Mouse (Mus musculus): ENCODE data around the gene St6gal1.
"Not testable (repeated sequence)": the region's sequence is repeated elsewhere in the genome, so short reads cannot be mapped to it uniquely, and the experiment has no call there.

Gene St6gal1

DNA sequence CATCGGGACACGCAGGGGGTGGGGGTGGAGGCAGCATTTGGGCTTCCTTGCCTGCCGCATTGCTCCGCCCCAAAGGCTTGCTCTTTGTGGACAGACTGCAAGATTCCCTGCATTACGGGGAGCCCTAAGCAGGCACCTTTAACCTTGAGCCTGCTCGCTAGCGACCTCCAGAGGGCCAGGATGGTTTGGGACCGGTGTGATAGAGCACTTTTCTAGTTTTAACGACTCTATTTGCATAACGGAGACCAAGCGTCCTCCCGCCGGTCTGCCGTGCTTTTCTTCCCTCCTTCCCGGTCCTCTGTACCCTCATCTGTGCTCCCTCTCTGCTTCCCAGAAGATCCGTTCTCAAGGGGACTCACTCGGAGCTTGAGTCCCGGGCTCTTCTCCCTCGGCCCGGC is at the start of gene St6gal1:
TSS of gene St6gal1 (plus strand) at position 70 of the 398 bp plus-strand sequence.
- peak; percentile 42 to 65 for DNase-seq (ENCODE audit: low spot score in 2 of 2)

DNA sequence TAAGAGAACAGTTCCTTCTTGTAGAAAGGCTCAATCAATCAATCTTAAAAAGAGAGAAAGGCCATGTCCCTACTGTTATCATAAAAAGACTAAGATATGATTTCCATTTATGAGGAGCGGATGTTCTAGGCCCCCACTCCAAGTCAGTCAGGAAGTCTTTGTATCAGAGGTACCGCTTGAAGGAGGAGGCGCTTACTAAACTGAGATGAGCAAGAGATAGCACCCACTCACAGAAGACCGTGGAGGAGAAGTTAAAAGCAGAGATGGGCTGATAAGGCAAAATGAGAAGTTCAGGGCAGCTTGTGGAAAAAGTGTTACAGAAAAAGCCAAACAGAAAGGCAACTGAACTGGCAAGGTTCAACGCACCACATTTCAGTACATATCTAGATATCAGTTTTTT is 49.7 kb upstream of the St6gal1 start:
- DNase-seq (ENCODE audit: low spot score in 2 of 2) = no peak

GRCm38 (mm10) chr16:23175956-23176355 is 48.6 kb upstream of the St6gal1 start:
- no peak for DNase-seq (ENCODE audit: low spot score in 2 of 2)

- no peak for DNase-seq (ENCODE audit: low spot score in 2 of 2)
These were observed 46.7 kb upstream of the St6gal1 start for GRCm38 (mm10) chr16:23177856-23178255.

- DNase-seq (ENCODE audit: low spot score in 2 of 2) = no peak
These were observed 45.7 kb upstream of the St6gal1 start for GRCm38 (mm10) chr16:23178796-23179195.

- DNase-seq (ENCODE audit: low spot score in 2 of 2) = not testable (repeated sequence)
These were observed 45.1 kb upstream of the St6gal1 start for GRCm38 (mm10) chr16:23179436-23179835.

DNA sequence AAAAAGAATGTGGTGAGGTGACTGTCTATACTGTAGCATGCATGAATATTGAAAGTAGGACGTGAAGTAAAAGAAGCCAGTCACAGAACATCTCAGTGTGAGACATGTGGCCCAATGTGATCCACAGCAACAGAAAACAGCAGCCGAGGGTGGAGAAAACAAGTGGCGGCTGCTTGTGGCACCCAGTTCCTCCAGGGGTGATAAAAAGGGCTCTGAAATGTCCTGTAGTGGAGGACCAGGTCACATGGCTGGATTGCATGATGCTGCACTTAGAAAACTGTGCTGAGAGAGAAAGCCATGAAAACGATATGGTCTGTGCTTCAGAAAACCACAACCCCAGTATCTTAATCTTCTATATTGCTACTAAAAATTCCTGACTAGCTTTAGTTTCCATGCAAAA is 43.5 kb upstream of the St6gal1 start:
- no peak for DNase-seq (ENCODE audit: low spot score in 2 of 2)

- DNase-seq (ENCODE audit: low spot score in 2 of 2) = no peak
These were observed 43.1 kb upstream of the St6gal1 start for GRCm38 (mm10) chr16:23181487-23181886.

GRCm38 (mm10) chr16:23181942-23182597 is 42.5 kb upstream of the St6gal1 start:
- no peak for DNase-seq (ENCODE audit: low spot score in 2 of 2)

DNA sequence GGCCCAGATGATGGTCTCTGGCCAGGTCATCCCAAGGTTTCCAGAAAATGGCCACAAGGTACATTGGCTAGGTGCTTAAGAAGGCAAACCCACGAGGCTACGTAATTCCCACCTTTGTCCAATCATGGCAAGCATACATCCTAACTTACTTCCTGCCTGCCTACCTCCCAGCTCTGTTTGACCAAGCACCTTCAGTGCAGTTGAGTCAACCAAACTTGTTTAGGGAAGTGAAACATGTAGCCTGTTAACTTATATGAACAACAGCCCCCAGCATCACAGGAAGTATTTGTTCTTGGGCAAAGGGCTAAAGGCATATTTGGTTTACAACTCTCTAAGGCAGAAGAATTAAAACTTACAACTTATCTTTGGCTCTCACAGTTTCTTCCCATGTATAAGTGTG is 38.7 kb upstream of the St6gal1 start:
- DNase-seq (ENCODE audit: low spot score in 2 of 2) = no peak

- no peak for DNase-seq (ENCODE audit: low spot score in 2 of 2)
These were observed 38.1 kb upstream of the St6gal1 start for GRCm38 (mm10) chr16:23186418-23186817.

DNA sequence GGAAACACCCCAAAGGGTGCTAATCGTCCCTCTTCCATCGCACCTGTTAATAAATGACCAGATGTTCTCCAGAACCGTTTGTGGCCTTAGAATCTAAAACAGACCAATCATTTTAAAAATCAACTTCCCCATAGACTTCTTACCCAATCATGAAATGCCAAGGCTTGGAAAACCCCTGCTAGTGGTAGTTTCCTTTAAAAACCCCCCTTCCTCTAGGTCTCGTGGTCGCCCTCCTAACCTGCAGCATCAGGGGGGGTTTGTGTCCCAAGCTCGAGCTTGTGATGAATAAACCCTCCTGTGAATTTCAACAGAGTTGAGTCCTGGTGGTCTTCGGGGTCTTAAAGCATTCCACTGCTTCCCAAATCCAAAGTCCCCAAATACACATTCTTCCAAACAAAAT is 36.6 kb upstream of the St6gal1 start:
- no peak for DNase-seq (ENCODE audit: low spot score in 2 of 2)

- DNase-seq (ENCODE audit: low spot score in 2 of 2) = no peak
These were observed 34.9 kb upstream of the St6gal1 start for GRCm38 (mm10) chr16:23189612-23190011.

DNA sequence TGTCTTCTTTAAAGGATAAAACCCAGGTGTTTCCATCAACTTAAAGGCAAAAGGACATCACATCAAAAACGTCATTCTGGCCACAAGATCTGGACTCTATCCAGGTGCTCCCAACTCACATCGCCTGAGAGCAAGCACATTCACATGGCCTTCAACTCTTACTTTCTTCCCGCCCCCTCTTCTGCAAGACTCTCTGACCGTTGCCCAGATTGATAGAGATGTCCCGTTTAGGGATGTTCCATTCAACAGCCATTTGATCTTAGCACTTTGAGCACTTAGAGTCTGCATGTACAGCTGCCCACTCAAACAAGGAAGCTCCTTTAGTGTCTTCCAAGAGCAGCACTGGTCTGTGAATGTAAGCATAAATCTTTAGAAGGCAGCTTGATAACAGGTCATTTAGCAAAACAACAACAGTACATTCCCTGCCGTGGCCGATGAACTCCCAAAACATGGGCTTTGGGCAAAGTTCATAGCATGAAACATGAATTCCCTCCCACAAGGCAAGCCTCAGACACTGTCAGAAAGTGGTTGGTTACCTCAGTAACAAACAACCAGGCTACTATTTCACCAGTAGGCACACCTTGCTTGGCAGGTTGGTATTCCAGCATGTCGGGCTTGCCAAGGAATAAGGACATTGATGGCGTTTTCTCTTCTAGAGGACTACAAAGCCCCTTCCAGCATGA is 32.8 kb upstream of the St6gal1 start:
- DNase-seq (ENCODE audit: low spot score in 2 of 2) = no peak

DNA sequence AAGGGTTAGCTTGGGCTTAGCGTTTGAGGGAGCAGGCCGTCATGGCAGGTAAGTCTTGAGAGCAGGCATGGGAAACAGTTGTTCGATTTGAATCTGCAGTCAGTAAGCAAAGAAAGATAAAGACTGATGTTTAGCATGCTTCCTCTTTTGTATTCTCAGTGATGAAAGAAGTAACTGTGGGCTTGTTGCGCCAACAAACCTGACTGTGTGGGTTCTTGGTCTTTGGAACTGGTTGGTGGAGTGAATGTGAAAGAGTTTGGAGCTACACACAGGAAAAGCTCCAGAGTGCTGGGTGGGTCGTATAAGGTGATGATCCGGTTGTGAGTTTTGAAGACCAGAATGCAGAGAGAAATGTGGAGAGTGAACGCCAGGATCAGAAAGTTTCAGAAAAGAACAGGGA is 28.9 kb upstream of the St6gal1 start:
- no peak for DNase-seq (ENCODE audit: low spot score in 2 of 2)

GRCm38 (mm10) chr16:23196296-23196695 is 28.2 kb upstream of the St6gal1 start:
- no peak for DNase-seq (ENCODE audit: low spot score in 2 of 2)

DNA sequence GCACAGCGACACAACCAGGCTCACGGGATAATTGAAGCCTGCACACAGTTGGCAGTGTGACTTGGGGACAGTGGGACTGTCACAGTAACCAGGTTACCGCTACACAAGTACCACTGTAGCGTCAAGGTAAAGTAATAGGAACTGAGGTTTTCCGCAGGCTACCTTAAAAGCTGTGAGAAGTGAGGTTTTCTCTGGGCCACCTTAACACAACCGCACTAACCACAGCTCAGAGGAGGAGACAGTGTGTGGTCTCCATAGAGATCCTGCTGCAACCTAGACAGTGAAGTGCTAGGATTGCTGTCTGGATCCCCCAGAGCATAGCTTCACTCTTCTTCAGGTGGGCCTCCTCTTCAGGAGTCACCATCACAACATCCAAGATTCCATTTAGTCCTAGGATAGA is 27.7 kb upstream of the St6gal1 start:
- no peak for DNase-seq (ENCODE audit: low spot score in 2 of 2)

DNA sequence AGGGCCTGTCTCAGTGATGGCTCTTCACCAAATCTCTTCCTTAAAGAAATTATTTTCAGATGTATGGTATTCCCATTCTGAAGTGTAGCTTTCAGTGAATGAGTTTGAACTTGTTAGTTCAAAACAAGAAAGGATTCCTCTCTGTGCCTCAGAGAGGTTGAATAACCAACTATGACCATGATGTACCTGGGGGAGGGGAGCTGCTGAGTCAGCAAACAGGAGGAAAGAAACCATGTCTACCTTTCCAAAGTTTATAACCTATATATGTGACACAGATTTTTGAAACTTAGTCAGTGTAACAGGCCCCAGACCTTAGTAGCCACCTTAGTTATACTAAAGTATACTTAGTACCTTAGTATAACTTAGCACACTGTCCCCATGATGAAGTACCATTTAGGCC is 23.0 kb upstream of the St6gal1 start:
- DNase-seq (ENCODE audit: low spot score in 2 of 2) = no peak

GRCm38 (mm10) chr16:23214314-23214713 is 10.2 kb upstream of the St6gal1 start:
- DNase-seq (ENCODE audit: low spot score in 2 of 2) = no peak

DNA sequence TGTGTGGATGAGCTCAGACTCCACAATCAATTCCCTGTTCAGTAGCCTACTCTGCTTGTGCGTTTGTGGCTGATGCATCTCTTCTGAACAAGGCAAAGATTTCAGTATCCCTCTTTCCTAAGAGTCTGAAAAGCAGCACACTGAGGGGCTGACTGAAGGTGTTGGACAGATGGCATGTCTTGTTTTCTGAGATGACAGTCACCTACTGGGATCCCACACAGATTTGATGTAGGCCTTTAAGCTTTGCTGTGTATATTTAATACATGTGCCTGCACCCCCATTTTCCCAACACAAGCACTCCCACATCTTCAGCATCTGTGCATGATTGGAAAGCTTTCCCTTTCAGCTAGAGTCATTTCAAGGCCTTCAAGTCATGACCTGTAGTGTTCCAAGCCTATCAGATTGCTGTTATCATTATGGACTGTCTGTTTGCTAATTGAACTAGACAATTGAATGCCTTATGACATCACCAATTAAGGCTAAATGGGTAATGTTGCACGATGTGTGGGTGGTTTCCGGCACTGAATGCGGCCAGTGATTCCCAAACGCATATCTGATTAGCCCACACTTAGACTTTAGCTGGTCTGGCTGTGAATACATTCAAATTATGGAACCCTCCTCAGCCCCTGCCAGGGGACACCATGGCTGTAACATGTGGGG is 9.2 kb upstream of the St6gal1 start:
- no peak for DNase-seq (ENCODE audit: low spot score in 2 of 2)

GRCm38 (mm10) chr16:23216366-23216765 is 8.2 kb upstream of the St6gal1 start:
- no peak for DNase-seq (ENCODE audit: low spot score in 2 of 2)

- no peak for DNase-seq (ENCODE audit: low spot score in 2 of 2)
These were observed 6.2 kb upstream of the St6gal1 start for GRCm38 (mm10) chr16:23218313-23218712.
